Mouse (Mus musculus) MEL (cell line): ENCODE results near the gene Tpcn1.
"Not testable (repeated sequence)": the region's sequence is repeated elsewhere in the genome, so short reads cannot be mapped to it uniquely, and the experiment has no call there.

ENCODE experiments used
- BHLHE40 ChIP-seq: IDR thresholded peaks from 2 replicates; pipeline ENCODE4 v1.6.1; 2012; ENCODE audit warnings: low read depth, mild to moderate bottlenecking, inconsistent platforms, low read length, improper control_type of control experiment, borderline replicate concordance
- CHD1 ChIP-seq: IDR thresholded peaks from 2 replicates; pipeline ENCODE4 v1.6.1; 2012; ENCODE audit warnings: low read depth, mild to moderate bottlenecking, inconsistent platforms, low read length, improper control_type of control experiment
- CHD2 ChIP-seq: IDR thresholded peaks from 2 replicates; pipeline ENCODE4 v1.6.1; 2011; ENCODE audit warnings: low read length, improper control_type of control experiment
- CTCF ChIP-seq, 3 experiments: IDR thresholded peaks in 2 of 3; conservative IDR thresholded peaks in 1 of 3; 2 replicates each; pipeline ENCODE4 v1.5.1; 2011 to 2012; ENCODE audit warnings: low read length in 3 of 3, low read depth in 2 of 3, mild to moderate bottlenecking in 2 of 3, improper control_type of control experiment in 1 of 3, inconsistent platforms in 1 of 3, mixed read lengths in 1 of 3, moderate library complexity in 1 of 3; ENCODE audit not compliant: control insufficient read depth in 1 of 3, insufficient read depth in 1 of 3, poor library complexity in 1 of 3, severe bottlenecking in 1 of 3
- KAT2A ChIP-seq: conservative IDR thresholded peaks from 2 replicates; pipeline ENCODE4 v1.6.1; 2012; ENCODE audit warnings: low read depth, low read length, improper control_type of control experiment, inconsistent platforms
- MAFK ChIP-seq: IDR thresholded peaks from 2 replicates; pipeline ENCODE4 v1.6.1; 2011; ENCODE audit warnings: low read depth, mild to moderate bottlenecking, low read length, improper control_type of control experiment, borderline replicate concordance
- MAZ ChIP-seq: IDR thresholded peaks from 2 replicates; pipeline ENCODE4 v1.6.1; 2012; ENCODE audit warnings: low read depth, mild to moderate bottlenecking, inconsistent platforms, low read length, improper control_type of control experiment
- MXI1 ChIP-seq: IDR thresholded peaks from 2 replicates; pipeline ENCODE4 v1.6.1; 2011; ENCODE audit warnings: mild to moderate bottlenecking, low read depth, low read length, improper control_type of control experiment
- NELFE ChIP-seq: IDR thresholded peaks from 2 replicates; pipeline ENCODE4 v1.6.1; 2011; ENCODE audit warnings: low read depth, low read length, improper control_type of control experiment
- POLR2A ChIP-seq, 2 experiments: IDR thresholded peaks; 2 replicates each; pipeline ENCODE4 v1.6.1; 2011 to 2012; ENCODE audit warnings: low read length in 2 of 2, mild to moderate bottlenecking in 2 of 2, control low read depth in 1 of 2, improper control_type of control experiment in 1 of 2, low read depth in 1 of 2, moderate library complexity in 1 of 2; ENCODE audit not compliant: control insufficient read depth in 1 of 2, insufficient read depth in 1 of 2, poor library complexity in 1 of 2
- POLR2AphosphoS2 ChIP-seq: IDR thresholded peaks from 2 replicates; pipeline ENCODE4 v1.6.1; 2011; ENCODE audit warnings: low read length, improper control_type of control experiment
- TCF12 ChIP-seq: IDR thresholded peaks from 2 replicates; pipeline ENCODE4 v1.6.1; 2014; ENCODE audit warnings: low read depth, mild to moderate bottlenecking, inconsistent platforms, low read length, improper control_type of control experiment, moderate library complexity
- ZNF384 ChIP-seq: IDR thresholded peaks from 2 replicates; pipeline ENCODE4 v1.6.1; 2012; ENCODE audit warnings: low read depth, mild to moderate bottlenecking, inconsistent platforms, low read length, improper control_type of control experiment

DNA sequence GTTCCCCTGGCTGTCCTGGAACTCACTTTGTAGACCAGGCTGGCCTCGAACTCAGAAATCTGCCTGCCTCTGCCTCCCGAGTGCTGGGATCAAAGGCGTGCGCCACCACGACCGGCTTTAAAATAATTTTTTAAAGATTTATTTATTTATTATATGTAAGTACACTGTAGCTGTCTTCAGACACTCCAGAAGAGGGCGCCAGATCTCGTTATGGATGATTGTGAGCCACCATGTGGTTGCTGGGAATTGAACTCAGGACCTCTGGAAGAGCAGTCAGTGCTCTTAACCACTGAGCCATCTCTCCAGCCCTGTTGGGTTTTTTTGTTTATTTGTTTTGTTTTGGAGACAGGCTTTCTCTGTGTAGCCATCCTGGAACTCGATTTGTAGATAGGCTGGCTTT is 87.9 kb downstream of the Tpcn1 start:
- TF ChIP-seq MAFK; ZNF384; KAT2A; MXI1; POLR2A (IDR thresholded peaks at IDR 0.05; ENCODE audit: control insufficient read depth in 1 of 2, insufficient read depth in 1 of 2, low read depth in 1 of 2, low read length in 2 of 2, poor library complexity in 1 of 2); BHLHE40; MAZ; CHD2; CHD1; NELFE; POLR2AphosphoS2; TCF12: not testable (repeated sequence)
- TF ChIP-seq CTCF (IDR thresholded peaks at IDR 0.05 in 2 of 3, conservative IDR thresholded peaks at IDR 0.05 in 1 of 3; ENCODE audit: control insufficient read depth in 1 of 3, insufficient read depth in 1 of 3, low read depth in 2 of 3, low read length in 3 of 3, poor library complexity in 1 of 3, severe bottlenecking in 1 of 3) = peak in 1 of 3 experiments; percentile 13; a peak in 2 of 6 replicates
